Mouse (Mus musculus) layer of hippocampus, adult 9-11 months (tissue): ENCODE measurements at regions not wholly inside any gene's neighbourhood (a gene's known extent, or its start where the extent isn't known, plus 50 kb on each side); places are given as distances from the start of the nearest gene placed in this dataset.

ENCODE experiments used
- DNase-seq: peaks from one replicate; pipeline ENCODE4 v3.0.0; 2022

DNA sequence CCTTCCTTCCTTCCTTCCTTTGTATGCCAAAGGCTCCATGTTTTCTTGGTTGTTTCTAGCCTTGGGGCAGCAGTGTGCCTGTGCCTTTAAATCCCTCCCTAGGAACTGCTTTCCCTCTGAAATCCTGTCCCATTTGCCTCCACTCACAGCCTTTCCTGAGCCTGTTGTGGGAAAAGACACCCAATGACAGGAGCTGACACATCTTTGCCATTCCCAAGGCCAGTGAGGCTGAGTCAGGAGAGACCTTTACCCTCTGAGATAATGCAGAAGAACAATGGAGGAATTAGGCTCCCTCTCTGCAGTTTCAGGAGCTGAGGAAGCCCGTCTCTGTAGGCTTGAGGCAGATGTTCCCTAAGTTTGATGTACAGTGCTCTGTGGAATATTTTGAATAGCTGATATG is 480.2 kb downstream of the Rnf144b start:
- DNase-seq, result no peak

DNA sequence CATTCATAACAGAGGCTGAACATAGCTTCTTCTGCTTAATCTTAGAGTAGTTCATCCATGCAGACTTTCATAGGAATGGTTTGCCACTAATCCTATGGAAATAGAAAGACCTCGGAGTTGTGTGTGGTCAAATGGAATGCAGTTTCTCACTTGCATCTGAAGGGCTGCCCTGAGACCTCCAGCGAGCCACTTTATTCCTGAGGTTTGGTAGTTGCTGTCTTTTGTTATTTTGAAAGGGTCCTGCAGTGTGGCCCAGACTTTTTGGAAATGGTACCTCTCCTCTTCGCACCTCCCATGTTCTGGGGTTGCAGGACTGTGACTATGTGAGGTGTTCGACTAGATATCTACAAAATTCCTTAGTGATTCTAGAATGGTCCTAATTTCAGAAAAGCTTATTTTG is 489.0 kb downstream of the Rnf144b start:
- no peak for DNase-seq

DNA sequence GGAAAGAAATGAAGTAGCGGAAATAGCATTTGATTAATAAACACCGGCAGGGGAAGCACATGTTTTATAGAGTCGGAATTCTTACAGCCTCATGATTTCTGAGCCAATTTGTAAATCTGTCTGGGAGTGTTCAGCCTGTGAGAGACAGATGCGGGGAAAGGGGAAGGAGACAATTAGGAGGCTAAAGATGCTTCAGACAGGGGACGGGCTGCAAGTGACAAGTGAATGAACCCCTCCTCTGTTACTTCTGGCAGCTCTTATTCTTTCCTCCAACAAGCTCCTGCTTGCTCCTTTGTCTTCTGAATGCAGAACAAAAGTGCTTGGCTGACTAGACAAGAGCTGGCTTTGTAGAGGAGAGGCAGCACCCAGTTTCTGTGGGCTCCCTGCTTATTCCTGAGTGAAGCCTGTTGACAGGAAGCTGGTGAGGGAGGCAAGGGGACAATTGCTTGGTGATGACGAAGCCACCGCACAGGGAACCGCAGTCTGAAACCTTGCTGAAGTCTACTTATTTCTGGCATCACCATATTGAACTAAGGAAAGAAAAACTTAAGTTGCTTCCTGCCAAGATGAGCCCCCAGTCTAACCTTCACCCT is 514.2 kb downstream of the Rnf144b start:
- DNase-seq, result no peak

DNA sequence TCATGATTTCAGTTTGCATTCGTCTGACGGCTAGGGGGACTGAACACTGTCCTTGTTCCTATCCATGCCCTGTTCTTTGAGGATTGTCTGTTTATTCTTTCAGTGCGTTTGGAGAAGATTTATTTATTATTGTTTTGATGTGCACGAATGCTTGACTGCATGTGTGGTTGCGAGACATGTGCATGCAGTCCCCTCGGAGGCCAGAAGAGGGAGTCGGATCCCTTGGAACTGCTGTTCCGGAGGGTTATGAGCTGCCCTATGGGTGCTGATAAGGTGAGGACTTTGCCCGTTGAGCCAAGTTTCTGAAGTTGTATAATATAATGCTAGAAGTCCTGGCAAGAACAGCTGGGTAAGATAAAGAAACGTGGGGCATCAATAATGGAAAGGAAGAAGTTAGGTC is 519.9 kb downstream of the Rnf144b start:
- DNase-seq, result no peak

DNA sequence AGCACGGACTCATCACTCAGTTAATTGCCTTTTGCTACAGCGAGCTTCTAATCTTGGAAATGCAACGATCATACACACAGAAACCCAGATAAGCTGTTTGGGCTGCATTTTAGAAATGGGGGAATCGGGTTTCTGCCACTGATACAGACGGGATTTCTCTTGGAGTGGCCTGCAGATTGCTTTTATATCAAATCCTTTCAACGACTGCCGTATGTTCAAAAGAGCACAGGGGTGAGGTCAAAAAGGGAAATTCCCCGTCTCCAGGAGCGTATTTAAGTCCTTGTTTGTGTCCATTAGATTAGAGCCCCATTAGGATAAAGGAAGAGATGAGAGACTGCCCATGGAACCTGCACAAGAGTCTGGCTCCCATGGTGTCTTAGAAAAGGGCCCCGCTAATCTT is 522.6 kb downstream of the Rnf144b start:
- DNase-seq, result no peak

DNA sequence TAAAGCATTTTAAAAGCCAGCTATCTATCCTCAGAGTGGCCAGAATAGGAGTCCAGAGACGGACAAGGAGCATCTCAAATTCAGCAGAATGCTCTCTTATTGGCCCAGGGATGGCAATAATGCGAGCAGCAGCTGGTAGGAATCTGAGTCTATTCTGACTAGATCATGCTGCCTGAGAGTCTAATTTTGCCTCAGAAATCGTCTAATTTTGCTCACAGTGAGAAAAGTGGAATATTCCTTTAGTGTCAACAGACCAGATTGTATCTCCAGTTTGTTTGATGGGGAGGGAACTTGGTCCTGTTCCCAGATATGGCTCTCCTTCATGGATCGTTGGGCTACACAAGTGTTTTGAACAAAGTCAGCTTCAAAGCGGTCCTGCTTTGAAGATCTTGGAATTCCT is 525.2 kb downstream of the Rnf144b start:
- DNase-seq, result peak; percentile 76

DNA sequence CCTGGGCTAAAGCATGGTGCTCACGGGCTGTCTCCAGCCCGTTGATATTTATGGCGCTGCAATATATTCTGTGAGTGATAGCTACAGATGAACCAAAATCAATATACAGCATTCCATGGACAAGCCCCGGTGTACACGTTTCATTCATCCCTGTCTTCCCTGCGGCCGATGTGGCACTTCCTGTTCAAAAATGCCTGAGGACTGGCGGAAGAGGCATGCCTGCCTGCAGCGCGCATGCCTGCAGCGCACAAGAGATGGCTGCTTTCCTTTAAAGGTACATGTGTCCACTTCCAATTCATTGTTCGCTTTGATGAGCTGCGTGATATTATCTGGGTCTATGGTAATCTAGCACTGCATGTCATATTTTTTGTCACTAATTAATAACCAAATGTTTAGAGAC is 527.6 kb downstream of the Rnf144b start:
- DNase-seq, result no peak

DNA sequence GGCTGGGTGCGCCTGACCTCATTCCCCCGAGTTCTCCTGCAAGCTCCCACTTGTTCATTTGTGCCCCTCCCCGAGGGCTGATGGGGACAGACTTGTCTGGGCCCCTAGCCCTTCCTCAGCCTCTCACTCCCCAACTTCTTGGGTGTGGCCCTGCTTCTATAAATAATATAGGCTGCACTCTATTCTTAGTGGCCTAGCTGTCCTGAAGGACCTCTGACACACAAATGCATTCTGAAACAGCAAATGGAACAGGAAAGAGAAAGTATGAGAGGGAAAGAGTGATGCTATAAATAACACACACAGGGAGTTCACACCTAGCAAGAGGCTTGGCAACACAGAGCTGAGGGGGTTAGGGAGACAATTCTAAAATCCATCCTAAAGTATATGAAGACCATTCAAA is 544.0 kb downstream of the Rnf144b start:
- no peak for DNase-seq

DNA sequence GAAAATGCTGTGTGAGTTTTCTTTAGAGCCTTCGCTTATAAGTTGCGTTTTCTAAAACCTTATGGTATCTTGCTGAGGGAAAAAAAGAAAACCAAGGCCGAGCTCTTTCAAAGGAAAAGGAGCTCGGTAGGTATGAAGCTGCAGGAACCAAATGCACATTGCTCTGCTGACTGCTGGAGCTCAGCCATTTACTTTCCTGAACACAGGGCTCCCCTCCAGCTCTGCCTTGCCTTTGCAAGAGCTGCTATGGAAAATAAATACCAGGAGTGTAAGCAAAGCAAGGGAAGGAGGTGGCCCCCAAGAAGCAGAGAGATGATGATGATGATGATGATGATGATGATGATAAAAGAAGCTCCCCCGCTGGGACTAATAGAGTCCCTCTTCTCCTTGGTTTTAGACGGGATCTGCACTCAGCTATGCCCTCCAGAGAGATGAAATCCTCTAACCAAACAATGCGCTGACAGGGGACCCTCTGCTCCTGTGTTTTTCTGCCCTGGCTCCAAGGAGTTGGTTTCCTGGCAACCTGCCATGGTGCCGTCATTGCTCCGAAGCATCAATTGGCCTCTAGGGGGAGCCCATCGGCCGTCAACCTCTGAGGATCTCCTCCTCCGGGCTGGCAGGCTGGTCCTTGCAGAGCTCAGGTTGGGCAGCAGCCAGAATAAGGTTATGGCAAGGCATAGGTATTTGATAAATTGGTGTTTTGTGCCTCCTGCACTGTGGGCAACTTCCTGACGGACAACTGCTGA is 544.7 kb downstream of the Rnf144b start:
- peak; percentile 71 for DNase-seq

DNA sequence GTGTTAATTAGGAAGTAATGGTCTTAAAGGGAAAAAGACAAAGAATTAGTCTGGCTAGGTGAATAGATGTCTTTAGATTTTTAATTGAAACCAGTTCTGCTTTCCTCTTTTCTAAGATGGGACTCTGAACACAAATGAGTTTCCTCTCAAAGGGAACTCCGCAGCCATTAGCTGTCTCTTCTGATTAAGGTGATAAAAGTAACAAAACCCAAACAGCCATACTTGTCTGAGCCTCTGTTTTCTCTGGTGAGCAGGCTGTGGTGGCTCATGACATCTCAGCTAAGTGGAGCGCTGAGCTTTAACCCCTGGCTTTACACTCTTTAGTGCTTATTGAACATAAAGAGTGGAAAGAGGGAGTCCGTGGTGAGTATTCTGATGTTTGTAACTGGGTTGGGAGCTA is 565.7 kb downstream of the Rnf144b start:
- DNase-seq, result no peak

DNA sequence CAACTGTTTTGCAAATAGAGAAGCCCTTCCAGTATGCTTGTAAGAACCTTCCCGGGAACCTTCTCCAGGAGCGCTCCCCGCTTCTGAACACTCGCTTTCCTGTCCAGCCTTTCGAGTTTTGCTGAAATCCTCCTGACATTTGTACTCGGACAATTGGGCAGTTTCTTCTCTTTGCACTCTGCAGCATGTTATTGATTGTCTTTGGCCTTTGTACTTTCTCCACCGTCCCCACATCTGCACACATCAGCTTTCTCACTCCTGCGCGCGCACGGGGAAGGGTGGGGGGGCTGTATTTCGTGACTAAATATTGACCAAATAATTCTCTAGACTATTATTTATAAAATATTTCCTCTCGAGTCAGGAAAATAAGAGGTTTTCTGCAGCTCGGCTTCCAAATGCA is 567.2 kb upstream of the Id4 start:
- DNase-seq, result no peak

DNA sequence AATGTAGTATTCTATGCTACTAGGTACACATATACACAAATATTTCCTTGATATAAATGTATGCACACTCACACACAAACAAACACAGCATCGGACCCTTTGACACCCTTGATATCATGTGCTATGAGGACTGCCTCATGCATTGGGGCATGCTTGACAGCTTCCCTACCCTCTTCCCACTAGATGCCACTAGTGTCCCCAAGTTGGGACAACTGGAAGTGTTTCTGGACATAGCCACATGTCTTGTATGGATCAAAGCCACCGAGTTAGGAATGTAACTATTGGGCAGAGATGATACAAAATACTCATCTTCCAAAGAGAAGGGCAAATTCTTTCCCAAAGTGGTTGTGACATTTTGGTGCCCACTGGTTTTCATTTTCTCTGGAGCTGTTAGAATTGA is 565.2 kb upstream of the Id4 start:
- DNase-seq, result no peak

DNA sequence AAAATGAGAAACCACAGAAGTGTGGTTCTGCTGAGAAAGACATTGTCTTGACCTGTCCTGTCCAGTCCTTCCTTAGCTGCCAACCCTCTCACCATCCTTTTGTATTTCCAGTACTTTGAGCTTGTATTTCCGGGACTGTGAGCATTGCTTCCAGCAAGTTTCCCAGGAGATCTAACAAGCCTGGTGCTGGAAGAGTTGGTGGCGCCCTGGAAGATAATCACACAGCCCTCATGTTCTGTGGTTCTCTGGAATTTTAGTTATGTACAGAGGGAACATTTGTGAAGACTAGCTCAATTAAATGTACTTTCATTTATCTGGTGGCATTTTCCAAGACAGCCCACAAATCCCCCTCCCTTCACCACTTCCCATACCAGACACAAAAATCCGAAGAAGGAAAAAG is 560.5 kb upstream of the Id4 start:
- DNase-seq, result no peak

DNA sequence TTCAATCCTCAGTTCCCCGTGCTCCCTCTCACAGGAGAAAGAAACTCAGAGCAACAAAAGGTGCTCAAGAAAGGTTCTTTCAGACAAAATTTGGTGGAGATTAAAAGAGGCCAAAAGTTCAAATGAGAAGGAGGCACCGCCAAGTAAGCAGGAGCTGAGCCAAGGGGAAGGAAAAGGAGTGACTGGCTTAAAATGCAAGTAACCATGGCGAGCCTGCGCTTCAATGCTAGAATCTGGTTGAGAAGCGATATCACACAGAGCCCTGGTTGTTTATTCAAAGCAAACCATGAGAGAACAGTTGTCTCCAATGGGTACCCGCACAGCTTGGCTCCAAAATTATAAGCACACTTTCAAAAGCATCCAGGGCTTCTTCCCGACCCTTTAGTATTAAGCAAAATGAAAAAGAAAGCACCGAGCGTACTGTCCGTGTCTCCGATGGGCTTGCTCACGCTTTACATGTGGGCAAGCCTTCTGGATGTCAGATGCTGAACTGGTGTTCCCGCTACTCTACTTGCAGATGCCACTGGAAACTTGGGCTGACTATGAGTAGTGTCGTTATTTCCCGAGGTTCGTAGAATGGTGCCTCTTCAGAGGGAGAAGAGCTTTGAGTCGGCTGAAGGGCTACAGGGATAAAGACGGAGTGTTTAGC is 552.9 kb upstream of the Id4 start:
- peak; percentile 49 for DNase-seq

DNA sequence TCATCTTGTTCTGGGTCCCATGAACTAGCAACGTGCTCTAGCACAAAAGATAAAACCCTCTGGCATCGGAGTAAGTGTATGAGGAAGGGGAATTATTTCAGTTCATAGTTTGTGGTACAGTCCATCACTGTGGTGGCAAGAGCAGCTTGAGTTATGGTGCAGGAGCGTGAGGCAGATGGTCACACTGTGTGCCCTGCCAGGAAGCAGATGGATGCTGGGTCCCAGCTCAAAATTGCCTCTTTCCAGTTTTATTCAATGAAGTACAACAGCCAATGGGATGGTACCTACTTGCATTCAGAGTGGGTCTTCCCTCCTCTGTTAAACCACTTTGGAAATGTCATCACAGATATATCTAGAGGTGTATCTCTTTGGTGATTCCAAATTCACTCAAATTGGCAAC is 551.7 kb upstream of the Id4 start:
- DNase-seq, result no peak

DNA sequence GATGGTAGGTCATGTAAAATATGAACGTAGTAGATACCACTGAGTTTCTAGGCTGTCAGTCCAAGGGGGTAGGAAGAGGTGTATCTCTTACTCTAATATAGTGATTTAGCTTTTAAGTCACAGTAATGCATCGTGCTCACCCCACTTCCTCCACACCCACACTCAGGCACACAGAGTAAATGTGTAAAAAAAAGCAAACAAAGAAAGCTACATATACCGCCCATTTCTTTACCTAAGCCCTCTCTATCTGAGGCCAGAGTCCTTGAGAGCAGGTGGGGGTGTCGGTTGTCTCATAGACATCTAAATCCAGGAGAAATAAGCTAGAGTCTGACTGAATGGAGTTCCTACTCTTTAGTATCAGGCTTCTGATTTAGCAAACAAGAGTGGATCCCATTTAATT is 548.5 kb upstream of the Id4 start:
- no peak for DNase-seq

DNA sequence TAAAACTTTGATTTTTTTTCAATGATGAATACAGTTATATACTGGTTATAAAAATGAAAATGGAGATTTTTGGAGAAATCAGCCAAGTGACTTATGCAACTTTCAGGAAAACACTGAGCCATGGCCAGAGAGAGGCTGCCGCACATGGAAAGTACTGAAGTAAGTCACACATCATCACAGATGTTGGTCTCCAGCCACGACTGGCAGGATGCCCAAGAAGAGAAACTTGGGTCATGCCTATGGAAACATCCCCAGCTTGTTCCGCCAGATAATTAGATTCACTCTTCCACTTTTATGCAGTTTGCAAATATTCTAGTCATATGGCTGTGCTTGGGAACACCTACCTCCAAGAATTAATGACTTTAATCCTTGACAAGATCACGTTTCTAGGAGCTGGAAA is 544.8 kb upstream of the Id4 start:
- DNase-seq, result no peak

DNA sequence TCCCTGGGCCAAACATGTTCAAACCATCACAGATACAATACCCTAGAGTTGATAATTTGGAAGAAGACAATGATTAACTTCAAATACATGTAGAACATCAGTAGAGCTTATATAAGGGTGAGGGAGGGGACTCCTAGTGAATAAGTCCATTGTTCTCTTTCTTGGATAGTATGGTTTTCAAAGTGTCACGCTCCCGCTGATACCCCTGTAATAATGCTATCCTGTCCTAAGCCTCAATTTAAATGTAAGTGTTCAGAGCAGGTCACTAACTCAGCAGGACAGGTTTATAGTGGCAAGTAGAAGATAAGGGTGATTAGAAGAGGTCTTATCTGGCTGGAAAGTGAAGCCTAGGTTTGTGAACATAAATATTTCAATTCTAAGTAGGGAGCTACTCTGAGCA is 540.4 kb upstream of the Id4 start:
- DNase-seq, result no peak

DNA sequence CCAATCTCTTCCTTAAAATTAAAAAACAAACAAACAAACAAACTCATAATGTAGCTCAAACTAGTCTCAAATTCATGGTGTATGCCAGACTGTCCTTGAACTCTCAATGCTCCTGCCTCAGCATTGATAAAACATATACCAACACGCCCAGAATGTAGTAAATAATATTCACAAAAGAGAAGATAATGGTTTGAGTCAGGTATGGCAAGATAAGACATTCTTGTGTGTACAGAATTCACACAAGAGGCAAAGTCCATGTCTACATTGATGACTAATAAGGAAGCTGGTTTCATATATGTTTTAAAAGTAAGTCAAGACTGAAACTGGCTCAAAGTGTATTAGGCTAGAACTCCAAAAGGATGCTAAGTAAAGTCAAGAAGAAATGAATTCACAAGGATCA is 526.6 kb upstream of the Id4 start:
- DNase-seq, result no peak

DNA sequence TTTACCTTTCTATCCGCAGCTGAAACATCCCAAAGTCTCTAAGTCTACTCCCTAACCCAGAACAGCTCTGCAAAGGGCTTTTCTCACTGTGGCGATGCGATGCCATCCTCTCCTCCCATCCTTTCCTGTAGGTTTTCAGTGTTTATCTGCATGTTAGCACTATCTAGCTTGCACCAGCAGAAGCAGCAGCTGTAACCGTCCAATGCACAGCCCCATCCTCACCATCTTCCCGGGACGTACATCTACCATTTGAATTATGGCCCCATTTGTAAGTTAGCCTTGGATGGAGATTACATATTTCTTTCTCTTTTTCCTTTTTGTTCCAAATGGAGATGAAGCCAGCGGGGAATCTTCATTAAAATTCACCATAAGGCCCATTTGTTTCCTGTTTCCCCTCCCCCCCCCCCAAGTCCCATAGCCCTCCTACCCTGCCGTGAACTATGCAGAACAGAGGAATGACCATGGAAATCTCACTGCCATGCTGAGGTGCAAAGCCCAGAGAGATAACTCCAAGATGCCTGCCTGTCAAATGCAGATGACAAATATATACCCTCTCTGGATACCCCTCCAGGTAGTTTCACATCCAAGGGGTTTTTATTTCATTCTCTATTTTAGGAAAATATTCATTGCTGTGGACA is 525.5 kb upstream of the Id4 start:
- DNase-seq, result no peak

DNA sequence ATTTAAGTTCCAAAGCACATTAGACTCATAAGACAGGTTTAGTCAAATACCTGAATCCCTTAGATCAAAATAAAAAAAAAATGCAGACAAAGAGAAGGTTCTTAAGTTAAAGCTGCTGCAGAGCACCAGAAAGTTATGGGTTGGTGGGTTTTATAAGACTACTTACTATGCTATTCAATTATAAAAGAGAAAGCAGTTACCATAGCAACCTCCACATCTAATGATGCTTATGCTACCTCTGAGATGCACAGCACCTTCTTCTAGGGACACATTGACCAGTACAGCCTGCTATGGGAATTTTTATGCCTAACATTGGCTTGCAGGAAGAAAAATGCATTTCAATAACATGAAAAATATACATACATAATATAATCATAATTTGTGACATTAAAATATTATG is 512.1 kb upstream of the Id4 start:
- no peak for DNase-seq

DNA sequence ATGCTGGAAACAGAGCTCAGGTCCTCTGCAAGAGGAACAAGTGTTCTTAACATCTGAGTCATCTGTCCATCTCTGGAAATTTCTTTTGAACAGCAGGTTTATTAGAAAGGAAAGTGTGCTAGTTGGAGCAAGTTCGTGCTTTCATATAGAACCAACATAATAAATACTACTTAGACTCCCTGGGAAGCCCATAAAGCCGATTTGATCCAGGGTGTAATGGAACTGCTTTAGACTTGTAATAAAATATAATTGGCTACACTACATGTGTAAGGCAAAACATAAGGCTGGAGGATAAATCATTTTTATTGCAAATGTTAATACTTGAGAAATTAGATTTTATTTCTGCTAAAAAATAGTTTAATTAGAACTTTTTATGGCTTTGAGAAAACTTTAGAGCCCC is 510.0 kb upstream of the Id4 start:
- DNase-seq, result no peak

DNA sequence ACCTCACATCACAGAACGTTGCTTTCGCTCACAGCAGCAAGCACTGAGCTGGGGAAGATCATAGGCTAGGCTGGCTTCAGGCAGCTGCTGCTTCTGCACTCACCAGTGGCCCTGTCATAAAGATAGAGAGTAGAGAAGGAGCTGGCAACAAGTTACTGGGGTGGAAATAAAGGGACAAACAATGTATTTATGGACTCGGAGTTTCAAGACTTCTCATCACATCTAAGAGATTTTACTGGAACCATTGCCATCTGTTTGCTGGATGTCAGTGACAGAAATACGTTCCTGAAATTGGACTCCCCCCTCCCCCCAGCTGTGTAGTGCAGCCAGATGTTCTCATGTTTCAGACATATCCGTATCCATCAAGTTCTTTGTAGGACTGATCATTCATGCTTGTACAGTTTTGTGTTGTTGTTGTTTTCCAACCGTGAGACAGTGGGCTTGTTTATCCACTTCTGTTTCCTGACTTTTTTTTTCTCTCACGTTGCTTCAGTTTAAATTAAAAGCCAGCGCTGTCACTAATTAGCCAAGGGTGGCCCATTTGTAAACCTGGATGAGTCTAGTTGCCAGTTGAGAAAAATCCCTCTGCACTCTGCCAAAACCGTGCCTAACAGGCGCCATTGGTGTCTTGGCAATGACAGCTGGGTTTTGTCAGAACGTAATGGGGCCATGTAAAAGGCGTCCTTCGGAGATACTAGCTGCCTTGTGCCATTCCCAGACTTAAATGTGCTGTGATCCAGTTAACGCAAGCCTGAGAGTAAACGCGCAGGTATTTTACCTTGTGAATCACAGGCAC is 496.0 kb upstream of the Id4 start:
- DNase-seq, result no peak
